Mouse (Mus musculus) intestine, embryonic 15.5 days (tissue): Measurements from ENCODE around the gene Gng12. TPM values are rescaled to one million over a fixed set of nuclear protein-coding genes. Genes with fewer than 3 reads are reported as not detected.
"Not testable (repeated sequence)": the region's sequence is repeated elsewhere in the genome, so short reads cannot be mapped to it uniquely, and the experiment has no call there.

ENCODE experiments used
- ATAC-seq: fragments of 200-750 bp; cut with Nextera tagmentation; 2 replicates; pipeline ENCODE4 v1.8.0; 2017; ENCODE audit warnings: moderate TSS enrichment, moderate library complexity
- H3K27ac ChIP-seq: fragments of 300-500 bp; sonication (generic); 2 replicates; pipeline ENCODE4 v1.5.1; 2015; ENCODE audit warnings: mild to moderate bottlenecking, inconsistent platforms
- H3K27me3 ChIP-seq: fragments of 300-500 bp; sonication (generic); replicated peaks from 2 replicates; pipeline ENCODE4 v1.6.1; 2015; ENCODE audit warnings: inconsistent platforms
- H3K36me3 ChIP-seq: fragments of 300-500 bp; sonication (generic); 2 replicates; pipeline ENCODE4 v1.6.1; 2015; ENCODE audit warnings: inconsistent platforms
- H3K4me1 ChIP-seq: fragments of 300-500 bp; sonication (generic); replicated peaks from 2 replicates; pipeline ENCODE4 v1.6.1; 2015; ENCODE audit warnings: inconsistent platforms
- H3K4me2 ChIP-seq: fragments of 300-500 bp; sonication (generic); replicated peaks from 2 replicates; pipeline ENCODE4 v1.6.1; 2015; ENCODE audit warnings: mild to moderate bottlenecking, inconsistent platforms
- H3K4me3 ChIP-seq: fragments of 300-500 bp; sonication (generic); replicated peaks from 2 replicates; pipeline ENCODE4 v1.5.1; 2015; ENCODE audit warnings: inconsistent platforms
- H3K9ac ChIP-seq: fragments of 300-500 bp; sonication (generic); 2 replicates; pipeline ENCODE4 v1.6.1; 2015; ENCODE audit warnings: inconsistent platforms
- H3K9me3 ChIP-seq: fragments of 300-500 bp; sonication (generic); 2 replicates; pipeline ENCODE4 v1.6.1; 2016; ENCODE audit warnings: inconsistent platforms
- WGBS: fragments of 180-500 bp; shearing (Covaris S2); methylation state at CpG from one replicate; pipeline ENCODE4 v1.1.7; 2015; 5-methylcytosine and 5-hydroxymethylcytosine counted together
- polyA plus RNA-seq: library from polyadenylated mRNA; unstranded; fragments of >200 nt; fragmentation: Nextera tagmentation; extraction: Ambion mirVana; gene quantifications from 2 replicates; pipeline ENCODE4 v1.2.1, GENCODE M21; 2015

Gene Gng12
- polyA plus RNA-seq, 1 experiment from 2014 or later: 147 TPM

GRCm38 (mm10) chr6:67023729-67024128, 127.5 kb downstream of the Gng12 start:
- ATAC-seq: no peak
- Histone ChIP-seq H3K9ac (no peak overlapping the region), H3K4me3 (no peak overlapping the region), H3K4me2 (no peak overlapping the region), H3K9me3 (no peaks in the 10 kb centered on the region), H3K4me1 (no peaks in the 10 kb centered on the region), H3K27ac (no peak overlapping the region), H3K27me3 (no peaks in the 10 kb centered on the region), H3K36me3 (no peaks in the 10 kb centered on the region)
- 79% methylated on average over 4 of the region's 4 CpGs for WGBS

DNA sequence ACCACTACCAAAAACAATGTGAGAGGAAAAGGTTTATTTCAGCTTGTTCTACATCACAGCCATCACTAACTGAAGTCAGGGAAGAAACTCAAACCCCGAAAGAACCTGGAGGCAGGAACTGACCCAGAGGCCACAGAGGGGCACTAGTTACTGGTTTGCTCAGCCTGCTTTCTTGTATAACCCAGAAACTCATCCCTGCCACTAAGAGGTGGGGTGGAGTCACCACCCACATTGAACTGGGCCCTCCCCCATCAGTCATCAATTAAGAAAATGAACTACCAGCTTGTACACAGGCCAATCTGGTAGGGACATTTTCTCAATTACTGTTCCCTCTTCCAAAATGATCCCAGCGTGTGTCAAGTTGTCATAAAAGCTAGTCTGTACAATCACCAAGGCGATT, 130.5 kb downstream of the Gng12 start:
- Histone ChIP-seq H3K27me3 (no peaks in the 10 kb centered on the region), H3K9me3 (no peaks in the 10 kb centered on the region), H3K36me3 (no peaks in the 10 kb centered on the region), H3K9ac (no peak overlapping the region), H3K27ac (no peak overlapping the region), H3K4me1 (0 out of 2 replicates have a peak, but pooled peaks cover 4% of the 10 kb centered on the region), H3K4me2 (no peak overlapping the region), H3K4me3 (no peak overlapping the region)
- no peak for ATAC-seq
- WGBS: 72% methylated on average over 3 of the region's 3 CpGs

GRCm38 (mm10) chr6:67027438-67028142, 131.4 kb downstream of the Gng12 start:
- WGBS: 70% methylated on average over 9 of the region's 9 CpGs
- no peak overlapping the region for H3K4me2 ChIP-seq
- no peaks in the 10 kb centered on the region for H3K9me3 ChIP-seq
- H3K27me3 ChIP-seq: no peaks in the 10 kb centered on the region
- H3K4me1 ChIP-seq: 0 out of 2 replicates have a peak, but pooled peaks cover 4% of the 10 kb centered on the region
- no peak overlapping the region for H3K9ac ChIP-seq
- H3K27ac ChIP-seq: no peak overlapping the region
- ATAC-seq: no peak
- H3K4me3 ChIP-seq: no peak overlapping the region
- no peaks in the 10 kb centered on the region for H3K36me3 ChIP-seq

DNA sequence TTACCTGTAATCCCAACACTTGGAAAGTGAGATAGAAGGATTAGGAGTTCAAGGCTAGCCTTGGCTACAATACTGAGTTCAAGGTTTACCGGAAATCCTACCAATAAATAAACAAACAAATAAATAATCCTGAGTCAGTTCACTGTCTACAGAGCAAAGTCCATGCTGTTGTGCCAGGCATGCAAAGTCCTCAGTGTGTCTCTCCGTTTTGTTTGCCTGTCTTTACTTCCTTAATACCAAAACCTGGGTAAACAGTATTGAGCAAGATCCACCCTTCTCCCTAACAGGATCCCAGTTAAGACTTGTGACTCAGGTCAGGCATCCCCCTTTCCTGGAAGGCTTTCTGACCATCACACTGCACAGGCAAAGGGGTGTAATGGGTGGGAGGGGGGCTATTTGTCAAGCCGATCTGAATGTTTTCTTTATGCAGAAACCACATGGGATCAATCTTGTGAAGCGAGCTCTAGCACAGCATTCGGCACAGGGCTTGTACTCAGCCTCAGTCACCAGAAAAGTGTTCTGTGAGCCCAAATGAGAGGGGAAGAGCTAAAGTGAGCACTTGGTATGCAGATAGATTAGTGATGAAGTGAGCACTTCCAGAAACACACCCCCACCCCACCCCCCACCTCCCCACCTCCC, 133.2 kb downstream of the Gng12 start:
- H3K27ac ChIP-seq: no peak overlapping the region
- ATAC-seq: peak; percentile 72
- WGBS: 38% methylated on average over 5 of the region's 5 CpGs

DNA sequence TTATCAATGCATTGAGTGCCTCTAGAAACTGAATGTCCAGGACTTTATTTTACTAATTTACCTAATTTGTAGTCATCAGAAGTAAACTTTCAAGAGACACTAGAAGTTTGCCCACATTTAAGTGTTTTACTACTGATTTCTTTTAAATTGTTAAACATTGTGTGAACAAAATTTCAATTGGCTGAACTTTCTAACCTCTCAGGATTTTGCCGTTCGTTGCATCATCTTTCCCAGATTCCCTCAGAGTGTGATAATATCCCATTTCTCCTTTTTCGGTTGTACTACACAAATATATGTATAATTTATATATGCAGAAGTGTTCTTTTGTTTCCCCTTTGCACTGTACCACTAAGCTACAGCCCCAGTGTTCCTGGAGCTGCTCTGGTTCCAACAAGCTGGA, 133.8 kb downstream of the Gng12 start:
- Histone ChIP-seq H3K4me3 (no peak overlapping the region), H3K4me1 (peaks cover 8% of the 10 kb centered on the region; the same call in 1 of the 2 replicates), H3K4me2 (no peak overlapping the region), H3K9me3 (no peaks in the 10 kb centered on the region), H3K36me3 (no peaks in the 10 kb centered on the region), H3K27ac (no peak overlapping the region), H3K9ac (no peak overlapping the region), H3K27me3 (no peaks in the 10 kb centered on the region)
- no peak for ATAC-seq
- 47% methylated on average over 3 of the region's 3 CpGs for WGBS

More for the DNA sequence above, 133.2 kb downstream of the Gng12 start:
- no peaks in the 10 kb centered on the region for H3K27me3 ChIP-seq
- H3K4me3 ChIP-seq: no peak overlapping the region
- no peaks in the 10 kb centered on the region for H3K36me3 ChIP-seq
- H3K9me3 ChIP-seq: no peaks in the 10 kb centered on the region
- H3K9ac ChIP-seq: no peak overlapping the region
- peaks cover 4% of the 10 kb centered on the region; the same call in 1 of the 2 replicates for H3K4me1 ChIP-seq
- H3K4me2 ChIP-seq: no peak overlapping the region

DNA sequence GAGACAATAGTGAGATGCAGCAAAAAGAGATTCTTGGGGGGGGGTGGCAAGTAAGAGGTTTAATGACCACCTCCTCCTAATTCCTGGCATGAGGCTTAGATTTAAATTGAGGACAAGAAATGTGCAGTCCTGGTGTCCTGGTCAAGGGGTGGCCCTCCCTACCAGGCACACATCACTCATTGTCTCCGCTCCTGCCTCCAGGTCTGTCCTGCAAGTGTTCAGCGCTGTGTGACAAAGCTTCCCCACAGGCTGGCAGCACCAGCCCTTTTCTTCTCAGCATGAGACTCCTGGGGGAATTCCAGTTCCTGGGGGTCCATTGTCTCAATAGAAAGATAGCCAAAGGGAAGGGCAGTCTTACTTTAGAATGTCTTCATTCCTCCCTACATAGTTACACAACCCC, 134.2 kb downstream of the Gng12 start:
- 42% methylated on average over 2 of the region's 2 CpGs for WGBS
- H3K4me2 ChIP-seq: no peak overlapping the region
- peaks cover 10% of the 10 kb centered on the region; the same call in 1 of the 2 replicates for H3K4me1 ChIP-seq
- H3K27me3 ChIP-seq: no peaks in the 10 kb centered on the region
- no peaks in the 10 kb centered on the region for H3K36me3 ChIP-seq
- no peak overlapping the region for H3K4me3 ChIP-seq
- H3K27ac ChIP-seq: no peak overlapping the region
- no peaks in the 10 kb centered on the region for H3K9me3 ChIP-seq
- ATAC-seq: no peak
- no peak overlapping the region for H3K9ac ChIP-seq

DNA sequence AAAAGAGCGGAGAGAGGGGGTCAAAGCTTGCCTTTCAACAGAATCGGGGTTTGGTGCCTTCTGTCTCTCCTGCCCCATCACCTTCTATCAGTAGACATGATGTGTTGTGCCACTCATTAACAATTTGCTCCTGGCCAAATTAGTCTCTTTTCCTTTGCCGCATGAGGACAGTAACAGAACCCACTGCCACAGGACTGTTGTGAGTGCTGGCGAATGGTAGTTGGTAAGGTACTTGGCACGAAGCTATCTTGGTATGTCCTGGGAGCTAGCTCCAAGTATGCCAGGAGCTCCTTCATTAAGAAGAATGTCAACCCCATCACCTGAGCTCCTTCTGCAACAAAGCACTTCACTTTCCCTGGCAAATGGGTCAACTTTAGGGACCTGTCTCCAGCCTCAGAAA, 134.6 kb downstream of the Gng12 start:
- Histone ChIP-seq H3K9ac (no peak overlapping the region), H3K4me3 (no peak overlapping the region), H3K27me3 (no peaks in the 10 kb centered on the region), H3K36me3 (no peaks in the 10 kb centered on the region), H3K4me2 (no peak overlapping the region), H3K9me3 (no peaks in the 10 kb centered on the region), H3K27ac (no peak overlapping the region), H3K4me1 (peaks cover 12% of the 10 kb centered on the region; the same call in 1 of the 2 replicates)
- WGBS: 72% methylated on average over 5 of the region's 5 CpGs
- ATAC-seq: no peak

- not testable (repeated sequence) for H3K9me3 ChIP-seq, H3K27ac ChIP-seq, H3K4me3 ChIP-seq, H3K27me3 ChIP-seq, H3K4me2 ChIP-seq, ATAC-seq, H3K36me3 ChIP-seq, H3K9ac ChIP-seq
- H3K4me1 ChIP-seq: peaks cover 12% of the 10 kb centered on the region; the same call in 1 of the 2 replicates
Measured at GRCm38 (mm10) chr6:67032551-67032950, 136.4 kb downstream of the Gng12 start.

- H3K9me3 ChIP-seq, H3K36me3 ChIP-seq, ATAC-seq, H3K9ac ChIP-seq, H3K27ac ChIP-seq, H3K27me3 ChIP-seq, H3K4me3 ChIP-seq, H3K4me2 ChIP-seq: not testable (repeated sequence)
- WGBS: 84% methylated on average over 3 of the region's 4 CpGs
- peaks cover 12% of the 10 kb centered on the region; the same call in 1 of the 2 replicates for H3K4me1 ChIP-seq
Measured at GRCm38 (mm10) chr6:67032972-67033371, 136.8 kb downstream of the Gng12 start.

GRCm38 (mm10) chr6:67033604-67034003, 137.4 kb downstream of the Gng12 start:
- Histone ChIP-seq H3K4me1 (peaks cover 12% of the 10 kb centered on the region; the same call in 1 of the 2 replicates), H3K9ac (no peak overlapping the region), H3K27me3 (no peaks in the 10 kb centered on the region), H3K27ac (no peak overlapping the region), H3K4me2 (no peak overlapping the region), H3K9me3 (no peaks in the 10 kb centered on the region), H3K4me3 (no peak overlapping the region), H3K36me3 (no peaks in the 10 kb centered on the region)
- no peak for ATAC-seq
- 75% methylated on average over 4 of the region's 4 CpGs for WGBS

DNA sequence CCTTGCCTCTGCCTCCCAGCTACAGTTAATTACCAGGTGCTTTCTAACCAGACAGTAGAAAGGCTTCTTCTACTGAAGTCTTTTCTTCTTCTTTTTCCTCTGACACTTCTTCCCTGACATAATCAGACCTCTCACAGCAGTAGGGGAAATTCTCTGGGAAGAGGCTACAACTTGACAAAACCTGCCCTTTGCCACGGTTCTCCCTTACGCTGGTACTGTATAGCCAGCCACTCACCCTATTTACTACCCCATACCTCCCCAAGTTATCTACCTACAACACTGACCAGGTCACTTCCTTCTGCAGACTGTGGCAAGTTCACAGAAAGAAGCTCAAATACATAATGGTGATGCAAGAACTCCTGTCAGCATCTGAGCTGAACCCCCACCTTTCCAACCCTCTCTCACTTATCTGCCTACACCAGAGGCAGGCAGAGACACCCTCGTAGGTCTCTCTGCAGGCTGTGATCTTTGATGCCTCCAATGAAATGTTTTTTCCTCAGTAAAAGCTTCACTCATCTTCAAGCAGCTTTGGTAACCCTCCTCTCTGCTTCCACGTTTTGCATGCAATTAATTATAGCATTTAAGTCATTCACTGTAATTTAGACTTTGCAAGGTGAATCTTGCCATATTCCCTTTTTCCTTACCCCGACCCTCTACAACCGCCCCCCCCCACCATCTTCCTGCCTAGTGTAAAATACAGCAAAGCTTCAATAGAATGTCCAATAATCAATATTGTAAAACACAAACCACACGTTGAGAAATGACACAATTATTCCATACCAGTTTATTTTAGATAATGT, 138.3 kb downstream of the Gng12 start:
- Histone ChIP-seq H3K4me3 (no peak overlapping the region), H3K36me3 (no peaks in the 10 kb centered on the region), H3K4me2 (no peak overlapping the region), H3K27me3 (no peaks in the 10 kb centered on the region), H3K9me3 (no peaks in the 10 kb centered on the region), H3K4me1 (peaks cover 10% of the 10 kb centered on the region; the same call in 1 of the 2 replicates), H3K27ac (no peak overlapping the region), H3K9ac (no peak overlapping the region)
- no peak for ATAC-seq
- WGBS: 62% methylated on average over 7 of the region's 7 CpGs
